Mouse (Mus musculus): ENCODE results near the gene Lyst.
"Not testable (repeated sequence)": the region's sequence is repeated elsewhere in the genome, so short reads cannot be mapped to it uniquely, and the experiment has no call there.

The Lyst gene

GRCm38 (mm10) chr13:13780271-13780670 lies 190.1 kb downstream of the Lyst start:
- DNase-seq (ENCODE audit: low read depth, low spot score) = no peak

DNA sequence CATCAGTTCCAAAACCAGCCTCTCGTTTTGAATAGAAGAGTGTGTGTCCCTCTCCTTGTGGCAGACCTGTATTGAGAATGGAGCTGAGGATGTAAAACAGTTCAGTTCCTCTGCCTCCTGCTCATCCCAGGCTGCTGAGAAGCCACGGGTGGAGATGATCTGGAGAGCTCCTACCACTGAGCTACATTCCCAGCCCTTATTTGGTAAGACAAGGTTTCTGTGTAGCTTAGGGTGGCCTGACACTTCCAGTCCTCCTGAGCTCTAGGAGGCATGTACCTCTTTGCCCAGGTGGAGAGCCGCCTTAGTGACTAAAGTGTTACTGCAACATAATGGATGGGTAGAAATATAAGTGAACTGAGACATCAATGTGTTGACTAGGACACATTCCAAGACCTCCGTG lies 190.8 kb downstream of the Lyst start:
- no peak for DNase-seq (ENCODE audit: low read depth, low spot score)

DNA sequence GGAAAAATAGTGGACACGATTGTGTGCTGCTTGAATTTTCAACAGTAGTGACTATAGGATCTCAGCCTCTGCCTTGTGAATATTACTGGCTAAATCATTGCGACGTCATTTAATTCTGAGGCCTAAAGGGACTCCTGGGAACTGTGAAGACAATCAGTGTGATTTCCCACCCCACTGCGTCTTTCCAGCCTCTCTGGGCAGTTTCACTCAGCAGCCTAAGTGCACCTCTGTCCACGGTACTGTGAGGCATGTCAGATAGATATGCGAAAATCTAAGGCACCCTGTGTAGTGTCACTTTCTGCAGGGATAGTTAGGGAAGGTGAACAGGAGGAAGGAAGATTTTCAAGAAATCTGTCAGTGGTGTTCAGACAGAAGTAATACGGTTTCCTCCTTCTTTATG lies 193.1 kb downstream of the Lyst start:
- DNase-seq (ENCODE audit: low read depth, low spot score) = no peak

- DNase-seq (ENCODE audit: low read depth, low spot score) = no peak
Observed at GRCm38 (mm10) chr13:13783894-13784419, 193.8 kb downstream of the Lyst start, which contains the start of gene Gng4. Gng4 (plus strand) TSS chr13:13784059.

DNA sequence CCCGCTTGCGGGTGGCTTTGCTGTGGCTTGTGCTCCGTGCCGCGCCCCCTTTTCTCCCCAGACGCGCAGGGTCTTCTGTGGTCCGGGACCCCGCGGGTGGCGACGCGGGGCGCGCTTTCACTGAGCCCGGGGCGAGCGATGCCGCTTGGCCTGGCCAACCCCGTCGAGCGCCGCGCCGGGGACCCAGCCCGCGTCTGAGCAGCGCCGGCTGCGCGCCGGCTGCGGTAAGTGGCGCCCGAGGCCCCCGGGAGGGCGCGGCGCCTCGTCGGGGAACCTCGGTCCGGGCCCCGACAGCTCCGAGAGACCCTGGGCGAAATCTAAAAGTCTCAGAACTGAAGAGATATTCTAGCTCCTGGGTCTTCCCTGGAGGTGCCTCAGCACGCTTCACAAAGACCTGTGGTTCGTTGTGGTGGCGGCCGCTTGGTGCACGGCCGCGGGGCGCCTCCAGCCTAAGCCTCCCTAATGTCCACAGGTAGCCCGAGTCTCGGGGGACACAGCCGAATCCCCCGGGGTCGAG lies 194.3 kb downstream of the Lyst start:
- DNase-seq (ENCODE audit: low read depth, low spot score) = no peak

DNA sequence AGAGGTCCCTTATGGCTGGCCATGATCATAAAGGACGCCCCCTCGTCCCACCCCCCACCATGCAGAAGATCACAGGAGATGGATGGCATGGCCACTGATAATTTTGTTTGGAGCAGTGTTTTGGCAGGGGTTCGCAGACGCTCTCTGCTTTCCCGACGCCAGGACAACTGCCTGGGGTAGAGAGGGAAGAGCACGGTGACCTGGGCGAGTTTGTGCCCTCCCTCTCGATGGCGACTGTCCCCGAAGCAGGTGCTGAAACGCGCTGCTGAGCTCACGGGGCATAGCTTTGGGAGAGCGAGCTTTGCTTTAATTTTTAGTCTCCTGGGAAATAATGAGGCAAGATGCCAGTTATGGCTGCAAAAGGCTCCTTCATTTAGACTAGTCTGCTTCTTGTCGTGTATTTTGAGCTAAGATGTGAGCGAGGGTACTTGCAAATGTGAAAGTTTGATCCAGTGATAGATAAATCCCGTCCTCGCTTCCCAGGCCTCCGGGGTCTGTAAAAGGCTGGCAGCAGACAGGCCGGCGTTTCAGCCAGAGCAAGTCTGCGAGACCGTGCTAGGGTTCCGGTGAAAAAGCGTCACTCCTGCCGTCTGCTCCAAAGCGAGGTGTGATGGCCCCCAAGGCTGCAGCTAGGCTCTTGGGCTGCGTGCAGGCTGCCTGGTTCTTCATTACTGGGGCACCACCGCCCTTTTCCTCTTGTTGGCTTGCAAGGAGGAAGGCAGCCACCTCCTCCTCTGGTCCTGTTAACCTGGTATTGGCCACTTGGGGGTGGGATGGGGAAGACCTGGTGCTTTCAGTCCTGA lies 195.0 kb downstream of the Lyst start:
- DNase-seq (ENCODE audit: low read depth, low spot score) = no peak

DNA sequence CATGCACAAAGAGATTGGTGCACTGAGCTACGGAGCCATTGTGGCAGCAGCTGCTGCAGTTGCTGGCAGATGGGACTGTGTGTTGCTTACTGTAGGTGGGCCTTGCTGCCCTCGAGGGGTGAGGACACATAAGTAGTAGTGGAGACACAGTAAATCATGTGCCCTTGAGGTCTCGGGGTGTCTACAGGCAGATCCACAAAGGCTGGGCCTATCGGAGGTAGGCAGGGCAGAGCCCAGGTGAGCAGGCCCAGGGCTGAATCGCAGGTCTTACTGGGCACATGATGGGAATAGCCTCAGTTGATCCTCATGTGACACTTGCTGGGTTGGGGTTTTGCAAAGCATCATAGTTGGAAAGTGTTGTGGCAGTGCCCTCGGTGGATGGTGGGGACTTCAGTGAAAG lies 196.8 kb downstream of the Lyst start:
- no peak for DNase-seq (ENCODE audit: low read depth, low spot score)

DNA sequence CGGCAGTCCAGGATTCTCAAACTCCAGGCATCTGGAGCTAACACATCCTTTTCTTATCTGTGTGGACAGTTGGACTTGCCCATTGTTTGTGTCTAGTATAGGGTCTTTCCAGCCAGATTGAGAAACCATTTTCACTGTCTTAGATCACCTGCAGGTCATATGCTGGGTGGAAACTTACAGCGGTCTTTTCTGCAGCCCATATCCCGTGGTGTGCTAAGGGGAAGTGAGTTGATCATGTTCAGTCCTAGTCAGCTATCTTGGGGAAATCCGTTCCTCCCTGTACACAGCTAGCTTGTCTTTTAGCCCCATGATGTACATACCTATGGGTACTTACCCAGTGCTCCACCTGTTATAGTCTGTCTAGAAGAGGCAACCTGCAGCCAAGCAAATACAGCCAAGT lies 197.9 kb downstream of the Lyst start:
- no peak for DNase-seq (ENCODE audit: low read depth, low spot score)

DNA sequence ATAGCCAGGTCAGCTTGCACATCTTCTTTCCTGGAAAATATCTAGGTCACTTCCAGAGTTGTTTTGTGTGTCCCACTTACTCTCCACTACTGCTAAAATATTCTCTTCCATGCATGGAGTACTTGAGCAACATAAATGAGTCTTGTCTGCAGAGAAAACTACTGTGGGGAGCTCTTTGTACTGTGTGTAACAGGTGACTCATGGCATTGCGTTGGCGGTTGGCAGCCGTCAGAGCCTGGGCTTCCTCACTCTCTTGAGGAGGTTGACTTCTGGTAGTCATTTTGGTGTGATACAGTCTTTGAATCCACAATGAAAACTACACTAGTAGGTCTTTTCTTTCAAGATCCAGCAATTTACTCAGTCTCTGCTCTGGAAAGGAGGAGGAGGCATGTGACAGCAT lies 201.8 kb downstream of the Lyst start:
- no peak for DNase-seq (ENCODE audit: low read depth, low spot score)

DNA sequence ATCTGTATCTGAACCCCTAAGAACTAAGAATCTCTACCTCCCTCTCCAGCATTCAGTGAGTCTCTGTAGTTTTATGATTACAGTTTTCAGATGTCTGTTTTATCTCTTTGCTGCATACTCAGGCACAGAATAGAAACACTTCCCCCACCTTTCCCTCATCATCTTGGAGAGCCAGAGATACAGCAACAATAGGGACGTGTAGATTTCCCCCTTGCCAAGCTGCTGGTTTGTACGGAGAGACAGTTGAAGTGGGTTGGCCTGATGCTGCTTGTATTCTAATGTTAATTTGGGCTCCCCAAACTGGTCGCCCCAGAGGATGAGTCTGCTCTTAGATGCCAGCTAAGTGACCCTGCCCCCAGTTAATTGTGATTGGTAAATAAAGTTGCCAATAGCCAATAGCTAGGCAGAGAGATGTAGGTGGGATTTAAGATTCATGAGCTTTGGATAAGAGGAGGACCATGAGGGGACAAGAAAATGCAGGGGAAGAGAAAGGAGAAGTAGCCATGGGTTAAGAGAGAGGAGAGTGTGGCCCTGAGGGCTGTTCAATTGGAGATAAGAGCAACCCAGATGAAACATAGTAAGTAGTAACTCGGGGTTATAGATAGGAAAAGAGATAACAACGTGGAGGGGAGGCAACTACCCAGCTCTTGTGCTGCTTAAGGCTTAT lies 205.1 kb downstream of the Lyst start:
- DNase-seq (ENCODE audit: low read depth, low spot score) = no peak

GRCm38 (mm10) chr13:13796082-13796481 lies 205.9 kb downstream of the Lyst start:
- DNase-seq (ENCODE audit: low read depth, low spot score) = no peak

- DNase-seq (ENCODE audit: low read depth, low spot score) = not testable (repeated sequence)
Observed at GRCm38 (mm10) chr13:13797816-13798215, 207.6 kb downstream of the Lyst start.

- DNase-seq (ENCODE audit: low read depth, low spot score) = no peak
Observed at GRCm38 (mm10) chr13:13798775-13799174, 208.6 kb downstream of the Lyst start.

DNA sequence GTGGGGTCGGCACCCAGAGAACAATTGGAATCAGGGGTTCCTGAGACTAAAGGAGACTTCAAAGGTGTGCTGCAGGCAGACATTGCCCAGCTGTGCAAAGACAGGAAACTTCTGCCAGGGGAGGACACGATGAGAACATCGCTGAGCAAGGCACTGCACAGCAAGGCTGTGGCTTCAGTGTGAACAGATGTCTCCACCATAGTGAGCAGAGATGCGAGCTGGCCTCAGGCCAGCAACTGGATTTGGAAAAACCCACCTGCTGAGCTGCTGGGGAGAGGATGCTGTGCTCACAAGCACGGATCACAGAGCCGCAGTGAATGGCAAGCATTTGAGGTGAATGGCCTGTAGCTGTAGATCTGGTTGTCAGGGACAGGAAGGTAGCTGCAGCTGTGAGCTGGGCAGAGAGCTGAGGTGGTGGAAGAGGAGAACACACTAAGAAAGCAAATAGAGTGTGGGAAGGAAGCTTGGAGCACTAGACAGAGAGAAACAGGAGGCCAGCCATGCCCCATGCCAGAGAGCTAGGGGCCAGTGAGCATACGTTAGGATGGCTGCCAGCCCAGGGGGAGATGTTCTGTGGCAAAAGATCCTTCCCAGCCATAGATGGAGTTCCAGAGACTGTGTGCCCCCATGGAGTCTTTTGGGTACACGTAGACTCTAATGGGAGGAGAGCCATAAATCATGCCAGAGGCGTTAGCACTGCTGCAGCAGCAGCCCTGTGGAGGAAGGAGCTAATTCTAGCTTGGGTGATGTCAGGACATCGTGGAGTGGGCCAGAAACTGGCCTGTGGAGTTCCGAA lies 218.3 kb downstream of the Lyst start:
- DNase-seq (ENCODE audit: low read depth, low spot score) = no peak

DNA sequence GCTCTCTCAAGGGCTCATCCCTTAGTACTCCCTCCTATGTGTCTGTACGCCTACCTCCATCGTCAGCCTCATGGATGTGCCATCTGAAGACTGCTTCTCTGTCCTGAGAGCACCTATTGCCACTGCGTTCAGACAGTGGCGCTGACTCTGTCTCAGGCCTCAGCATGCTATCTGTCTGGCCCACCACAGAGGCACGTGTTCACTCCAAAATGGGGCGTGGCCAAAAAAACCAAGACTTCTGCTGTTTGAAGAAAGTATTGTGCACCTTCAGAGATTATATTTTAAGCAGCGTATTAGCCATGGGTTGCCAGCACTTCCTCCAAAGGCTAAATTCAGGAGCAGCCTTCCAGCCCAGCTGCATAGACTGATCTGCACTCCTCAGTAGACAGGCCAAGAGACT lies 220.7 kb downstream of the Lyst start:
- DNase-seq (ENCODE audit: low read depth, low spot score) = no peak

DNA sequence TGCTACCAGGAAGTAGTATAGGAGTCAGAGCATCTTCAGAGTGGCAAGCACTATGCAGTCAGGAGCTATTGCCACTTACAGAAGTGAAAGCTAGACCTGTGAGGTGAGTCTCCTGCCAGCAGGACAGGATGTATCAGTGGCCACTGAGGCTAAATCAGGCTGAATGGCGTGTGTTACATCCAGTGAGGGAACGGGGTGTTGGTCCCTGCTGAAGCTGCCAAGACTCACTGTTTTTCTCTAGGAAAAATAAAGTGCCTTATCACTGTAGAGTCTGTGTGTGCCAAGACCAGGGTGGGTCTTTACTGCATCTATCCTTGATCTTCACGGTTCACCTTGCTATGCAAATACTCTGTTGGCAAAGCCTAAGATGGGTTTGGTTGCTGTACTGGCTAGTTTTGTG lies 228.5 kb downstream of the Lyst start:
- no peak for DNase-seq (ENCODE audit: low read depth, low spot score)

DNA sequence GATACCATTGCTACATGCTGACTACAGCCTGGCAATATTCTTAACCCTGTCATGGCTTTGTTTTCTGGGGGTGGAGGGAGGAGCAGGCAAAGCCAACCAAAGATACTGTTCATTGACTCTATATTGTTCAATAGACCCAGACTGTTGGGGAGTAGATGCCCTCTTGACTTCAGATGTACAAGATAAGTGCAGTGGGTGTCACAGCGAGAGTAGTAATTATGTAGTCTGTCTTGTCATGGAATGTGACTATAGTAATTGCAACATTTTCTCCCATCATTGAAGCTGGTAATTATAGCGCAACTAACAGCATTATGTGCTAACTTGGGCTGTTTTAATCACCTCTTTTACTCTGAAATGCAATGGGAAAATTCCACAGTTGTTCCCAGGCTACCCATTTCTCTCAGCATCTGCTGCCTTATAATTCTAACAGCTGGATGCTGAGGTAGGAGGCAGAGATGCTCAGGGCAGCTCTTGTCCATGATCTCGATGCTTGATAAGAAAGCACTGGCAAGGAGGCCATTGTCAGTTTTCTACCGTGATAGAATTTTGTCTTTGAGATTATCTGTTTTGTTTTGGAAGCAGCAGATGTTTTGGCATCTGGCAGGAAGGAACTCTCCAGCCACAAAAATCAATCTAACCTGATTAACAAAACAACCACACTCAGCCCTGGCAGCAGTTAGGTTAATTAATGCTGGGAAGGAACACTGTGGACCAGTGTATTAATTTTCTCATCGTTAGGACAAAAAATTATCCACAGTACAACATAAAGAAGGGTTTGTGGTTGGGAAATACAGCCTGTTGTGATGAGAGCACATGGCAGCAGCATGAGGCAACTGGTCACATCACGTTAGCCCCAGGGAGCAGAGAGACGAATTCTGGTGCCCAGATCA lies 230.3 kb downstream of the Lyst start:
- DNase-seq (ENCODE audit: low read depth, low spot score) = no peak

DNA sequence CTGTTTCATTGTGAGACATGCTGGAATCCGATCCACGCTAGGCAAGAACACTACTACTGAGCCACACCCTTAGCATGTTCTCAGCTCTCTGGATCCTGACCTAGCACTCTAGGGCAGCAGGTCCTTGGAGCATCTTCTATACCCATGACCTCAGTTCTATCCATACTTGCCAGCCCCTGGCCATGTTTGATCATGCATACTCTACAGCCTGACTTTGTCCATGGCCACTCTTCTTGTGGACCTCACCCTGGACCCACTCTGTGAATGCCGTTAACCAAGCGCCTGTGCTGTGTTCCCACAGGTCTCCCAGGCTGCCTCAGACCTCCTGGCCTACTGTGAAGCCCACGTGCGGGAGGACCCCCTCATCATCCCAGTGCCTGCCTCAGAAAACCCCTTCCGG lies 234.7 kb downstream of the Lyst start:
- no peak for DNase-seq (ENCODE audit: low read depth, low spot score)

DNA sequence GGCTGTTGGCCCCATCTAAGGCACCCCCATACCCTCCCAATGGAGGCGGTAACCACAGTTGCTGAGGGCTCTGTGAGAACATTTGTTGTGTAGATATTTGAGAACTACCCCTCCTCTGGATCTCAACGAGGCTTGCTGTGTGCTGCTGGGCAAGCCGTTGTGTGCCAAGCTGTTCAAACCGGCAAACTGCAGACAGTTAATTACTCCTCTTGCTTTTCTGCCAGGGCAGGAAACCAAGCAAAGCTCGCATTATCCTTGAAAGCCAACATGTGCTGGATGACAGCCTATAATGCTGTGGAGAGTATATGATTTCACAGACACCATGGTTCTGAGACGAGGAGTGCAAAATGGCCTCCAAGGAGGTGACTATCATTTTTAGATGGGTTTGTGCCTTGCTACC lies 236.3 kb downstream of the Lyst start:
- no peak for DNase-seq (ENCODE audit: low read depth, low spot score)

DNA sequence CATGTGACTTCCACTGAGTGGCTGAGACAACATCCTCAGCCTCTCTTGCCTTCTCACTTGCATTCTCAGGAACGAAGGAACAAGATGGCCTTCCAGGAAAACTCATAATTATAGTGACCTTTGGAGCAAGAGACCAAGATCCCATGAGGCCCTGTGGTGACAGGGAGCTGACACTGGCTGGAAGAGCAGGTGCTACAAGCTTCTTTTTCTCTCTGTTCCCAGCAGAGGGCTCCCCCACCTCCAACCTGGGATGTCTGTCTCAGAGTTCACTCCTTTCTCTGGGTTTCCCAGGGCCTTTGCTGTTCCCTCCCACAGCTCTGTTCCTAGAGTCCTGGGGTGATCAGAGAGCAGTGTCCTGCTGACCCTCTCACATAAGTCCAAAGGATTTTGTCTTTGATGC lies 237.9 kb downstream of the Lyst start:
- DNase-seq (ENCODE audit: low read depth, low spot score) = no peak

All from brain, embryonic 18.5 days (tissue).